Comparison of ENCODE assay signal across 8 mouse cellular contexts in the genomic region with DNA sequence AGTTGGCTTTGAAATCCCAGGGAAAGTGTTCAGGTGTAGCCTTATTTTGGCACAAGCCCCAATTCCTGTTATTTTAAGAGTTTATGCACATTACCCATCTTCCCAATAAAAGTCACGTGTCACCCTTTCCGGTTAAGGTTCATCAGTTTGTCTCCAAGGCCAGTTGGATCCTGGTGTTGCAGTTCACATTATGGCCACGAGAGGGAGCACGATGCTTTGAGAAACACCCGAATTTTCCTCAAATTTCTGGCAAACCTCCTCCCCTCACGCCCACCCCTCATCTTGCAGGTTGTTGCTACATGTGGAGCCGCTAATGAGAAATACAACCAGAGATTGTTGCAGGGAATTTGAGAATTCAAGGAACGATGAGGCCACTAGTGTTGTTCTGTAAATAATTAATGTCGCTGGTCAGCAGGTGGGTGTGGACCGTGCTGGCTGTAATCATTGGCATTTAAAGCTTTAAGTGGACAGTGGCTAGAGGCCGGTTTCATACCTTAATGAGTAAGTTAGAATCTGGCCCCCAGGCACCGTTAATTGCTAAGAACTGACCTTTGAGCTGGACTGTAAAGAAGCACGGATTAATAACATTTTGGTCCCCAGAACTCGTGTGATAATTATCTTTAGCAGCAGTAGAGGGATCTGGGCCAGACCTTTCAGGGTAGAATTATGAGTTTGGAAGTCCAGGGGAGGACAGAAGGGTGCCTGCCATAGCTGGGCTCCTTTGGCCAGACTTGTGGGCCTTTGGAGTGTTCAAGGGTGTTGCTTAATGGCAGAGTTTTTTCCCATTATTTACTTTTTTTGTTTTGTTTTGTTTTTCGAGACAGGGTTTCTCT. TPM values are rescaled to one million over a fixed set of nuclear protein-coding genes. Genes with fewer than 3 reads are reported as not detected.
DNase-seq lines count a peak whose midpoint lies in the region; ATAC-seq and TF ChIP-seq lines count a peak whose summit lies in the region.

No protein-coding gene starts in this region.

- H3K9me3 ChIP-seq in CH12.LX (replicated peaks; ENCODE audit: low read length) = peaks cover 6% of the 10 kb centered on the region
- H3K9me3 ChIP-seq in forebrain, embryonic 12.5 days = no peaks in the 10 kb centered on the region
- no peaks in the 10 kb centered on the region; the same call in 1 of the 2 replicates for H3K9me3 ChIP-seq in liver, postnatal 0 days (ENCODE audit: low read length)

- H3K4me2 ChIP-seq in CH12.LX (ENCODE audit: insufficient read depth, low read depth, poor library complexity, severe bottlenecking) = peak overlapping the region; percentile 87
- H3K4me2 ChIP-seq in forebrain, embryonic 12.5 days = peak overlapping the region; percentile 36
- H3K4me2 ChIP-seq in liver, postnatal 0 days (ENCODE audit: low read depth, low read length) = peak overlapping the region; percentile 53

- 18% methylated on average over 15 of the region's 15 CpGs for WGBS in forebrain, embryonic 12.5 days
- 16% methylated on average over 15 of the region's 15 CpGs for WGBS in liver, postnatal 0 days (ENCODE audit: insufficient replicate concordance)

- TF ChIP-seq EP300 in CH12.LX (IDR thresholded peaks at IDR 0.05; ENCODE audit: low read length) = no peak
- TF ChIP-seq EP300 in liver, postnatal 0 days (IDR thresholded peaks at IDR 0.05; ENCODE audit: low read depth) = no peak

- H3K79me2 ChIP-seq in CH12.LX (replicated peaks; ENCODE audit: control insufficient read depth, extremely low read depth, insufficient read depth, poor library complexity, severe bottlenecking) = no peaks in the 10 kb centered on the region

- H3K4me1 ChIP-seq in CH12.LX (ENCODE audit: control insufficient read depth in 1 of 2, insufficient read depth in 2 of 2) = peaks cover 8 to 33% of the 10 kb centered on the region in 2 experiments
- H3K4me1 ChIP-seq in forebrain, embryonic 12.5 days = no peaks in the 10 kb centered on the region
- H3K4me1 ChIP-seq in liver, postnatal 0 days (ENCODE audit: insufficient read depth) = no peaks in the 10 kb centered on the region

- H3K27me3 ChIP-seq in CH12.LX (replicated peaks) = peaks cover 10% of the 10 kb centered on the region
- peaks cover 21% of the 10 kb centered on the region for H3K27me3 ChIP-seq in forebrain, embryonic 12.5 days
- no peaks in the 10 kb centered on the region for H3K27me3 ChIP-seq in liver, postnatal 0 days (ENCODE audit: insufficient read depth, low read length)

- peak; percentile 77 to 97 for TF ChIP-seq CTCF in CH12.LX (conservative IDR thresholded peaks at IDR 0.05 in 1 of 2, IDR thresholded peaks at IDR 0.05 in 1 of 2; ENCODE audit: low read depth in 2 of 2, low read length in 2 of 2)
- TF ChIP-seq CTCF in liver, postnatal 0 days (IDR thresholded peaks at IDR 0.05; ENCODE audit: low read depth) = peak; percentile 95

- peak; percentile 70 for TF ChIP-seq RAD21 in CH12.LX (IDR thresholded peaks at IDR 0.05; ENCODE audit: low read depth, low read length)

- no peak overlapping the region for H3K4me3 ChIP-seq in CH12.LX (replicated peaks in 1 of 3; ENCODE audit: low read depth in 2 of 3, low read length in 2 of 3, poor library complexity in 1 of 3)
- H3K4me3 ChIP-seq in forebrain, embryonic 12.5 days (replicated peaks) = no peak overlapping the region
- H3K4me3 ChIP-seq in liver, postnatal 0 days (ENCODE audit: low read depth, low read length) = 0 out of 2 replicates have a peak overlapping the region, but pooled peaks have one; percentile 17

- H3K27ac ChIP-seq in CH12.LX (ENCODE audit: insufficient read depth, low read depth) = no peak overlapping the region
- H3K27ac ChIP-seq in forebrain, embryonic 12.5 days = no peak overlapping the region
- no peak overlapping the region for H3K27ac ChIP-seq in liver, postnatal 0 days (ENCODE audit: low read depth)

- intact Hi-C loops in heart, postnatal 10 days (cut with DNase I) = loop anchor here (1.0 to 10.0 kb wide), 5 partner anchors 315 to 734 kb away; partner anchors contain the start of gene Pdzrn3

- DNase-seq in CH12.LX (ENCODE audit: extremely low read depth) = peak; percentile 50
- DNase-seq in brain, embryonic 18.5 days (ENCODE audit: low read depth, low spot score) = peak; percentile 43
- peak; percentile 60 to 78 for DNase-seq in heart, postnatal 10 days
- peak; percentile 85 for DNase-seq in layer of hippocampus, adult 11-12 months (ENCODE audit: low spot score)
- DNase-seq in liver, postnatal 0 days = peak; percentile 76
- DNase-seq in thymus, postnatal 14 days = peak; percentile 68

- dilution Hi-C loops in CH12.LX (cut with MboI; ENCODE audit: extremely low pct_ligation_motif_present, extremely low pct_unique_long_range_greater_than_20kb, low sequenced_read_pairs) = no loop called here

- H3K36me3 ChIP-seq in CH12.LX (replicated peaks in 1 of 2; ENCODE audit: control insufficient read depth in 1 of 2, insufficient read depth in 1 of 2, low read length in 1 of 2) = no peaks in the 10 kb centered on the region
- no peaks in the 10 kb centered on the region for H3K36me3 ChIP-seq in forebrain, embryonic 12.5 days (replicated peaks)
- no peaks in the 10 kb centered on the region for H3K36me3 ChIP-seq in liver, postnatal 0 days (replicated peaks; ENCODE audit: insufficient read depth, low read length)

- no peak for TF ChIP-seq POLR2A in CH12.LX (IDR thresholded peaks at IDR 0.05; ENCODE audit: low read depth, low read length)

- ATAC-seq in forebrain, embryonic 12.5 days (ENCODE audit: low FRiP score) = peak; percentile 48; the same call in 1 of the 2 replicates
- peak; percentile 69; the same call in 1 of the 2 replicates for ATAC-seq in liver, postnatal 0 days
- 0 out of 2 replicates have a peak, but pooled peaks have one; percentile 23 for ATAC-seq in neutrophil, adult 5-6 weeks (ENCODE audit: extremely low read depth, insufficient number of reproducible peaks, low FRiP score, poor library complexity, severe bottlenecking)

- in situ Hi-C loops in CH12.LX (cut with MboI; ENCODE audit: low pct_ligation_motif_present, low pct_unique_long_range_greater_than_20kb, low sequenced_read_pairs) = loop anchor here (10.0 kb wide), 1 partner anchor 322 kb away; no protein-coding TSS in a partner anchor

- H3K9ac ChIP-seq in CH12.LX (ENCODE audit: insufficient read depth, low read depth) = no peak overlapping the region
- no peak overlapping the region for H3K9ac ChIP-seq in forebrain, embryonic 12.5 days
- no peak overlapping the region for H3K9ac ChIP-seq in liver, postnatal 0 days (replicated peaks)

TF ChIP-seq in CH12.LX, 34 proteins besides CTCF, POLR2A, EP300 and RAD21:
- no peak for TF ChIP-seq CHD1 (IDR thresholded peaks at IDR 0.05; ENCODE audit: low read depth, low read length)
- no peak for TF ChIP-seq TBP (conservative IDR thresholded peaks at IDR 0.05; ENCODE audit: low read depth, low read length)
- no peak for TF ChIP-seq TCF12 (IDR thresholded peaks at IDR 0.05; ENCODE audit: low read depth, low read length)
- peak; percentile 70 for TF ChIP-seq MAX (IDR thresholded peaks at IDR 0.05; ENCODE audit: low read length)
- peak; percentile 46 for TF ChIP-seq SMC3 (IDR thresholded peaks at IDR 0.05; ENCODE audit: low read depth, low read length)
- no peak for TF ChIP-seq E2F4 (IDR thresholded peaks at IDR 0.05; ENCODE audit: insufficient replicate concordance, low read depth, low read length)
- no peak for TF ChIP-seq IRF4 (IDR thresholded peaks at IDR 0.05; ENCODE audit: low read depth, low read length)
- TF ChIP-seq BHLHE40 (IDR thresholded peaks at IDR 0.05; ENCODE audit: low read depth, low read length) = peak; percentile 85
- TF ChIP-seq ZNF384 (IDR thresholded peaks at IDR 0.05; ENCODE audit: low read depth, low read length) = no peak
- TF ChIP-seq MAFK (IDR thresholded peaks at IDR 0.05; ENCODE audit: insufficient replicate concordance, low read length) = no peak
- no peak for TF ChIP-seq GABPA (IDR thresholded peaks at IDR 0.05; ENCODE audit: insufficient replicate concordance, low read depth, low read length)
- no peak for TF ChIP-seq ZMIZ1 (IDR thresholded peaks at IDR 0.05; ENCODE audit: low read depth, low read length)
- no peak for TF ChIP-seq MAZ (IDR thresholded peaks at IDR 0.05; ENCODE audit: low read depth, low read length)
- TF ChIP-seq MEF2A (IDR thresholded peaks at IDR 0.05; ENCODE audit: borderline replicate concordance, low read depth, low read length) = no peak
- no peak for TF ChIP-seq ELF1 (IDR thresholded peaks at IDR 0.05; ENCODE audit: low read depth, low read length)
- peak; percentile 62; the same call in 1 of the 2 replicates for TF ChIP-seq USF2 (conservative IDR thresholded peaks at IDR 0.05; ENCODE audit: low read depth, low read length)
- no peak for TF ChIP-seq NELFE (IDR thresholded peaks at IDR 0.05; ENCODE audit: low read depth, low read length)
- no peak for TF ChIP-seq HCFC1 (IDR thresholded peaks at IDR 0.05; ENCODE audit: low read depth, low read length)
- peak; percentile 40; the same call in 1 of the 2 replicates for TF ChIP-seq USF1 (IDR thresholded peaks at IDR 0.05; ENCODE audit: low read depth, low read length)

RNA-seq across cellular contexts. Expression of gene Ppp4r2, which starts 49.2 kb away (rescaled TPM):
- total RNA-seq in CH12.LX (2012; rRNA removed) (53.3 and 60.1 TPM in 2 replicates), CH12.LX (2014; rRNA removed) (134 and 144 TPM in 2 replicates)
- polyA plus RNA-seq in CH12.LX (2012; ENCODE audit: insufficient read length, low read depth) = 112 and 115 TPM in 2 replicates
- 31.7 and 32.3 TPM in 2 replicates for polyA plus RNA-seq in forebrain, embryonic 12.5 days (2016; fragmentation: Nextera tagmentation; extraction: Ambion mirVana)
- total RNA-seq in heart, postnatal 10 days (2021) = 10 to 100 TPM; 56.5 to 62.8 TPM
- 4.9 and 5.6 TPM in 2 replicates for polyA plus RNA-seq in liver, postnatal 0 days (2015; fragmentation: Nextera tagmentation; extraction: Ambion mirVana)
- 92.6 and 123 TPM in 2 replicates for total RNA-seq in neutrophil, adult 5-6 weeks (2017)

Comparison
In these comparisons a context has a peak if more than half of its experiments do, and no peak if none do; other contexts are left out.
1. H3K4me2 ChIP-seq: peak in every context shown above with its lines; median percentile 87 in CH12.LX; 53 in liver, postnatal 0 days; 36 in forebrain, embryonic 12.5 days.